Mouse (Mus musculus) hindbrain, embryonic 11.5 days (tissue): ENCODE data around the gene Dusp15. TPM values are rescaled to one million over a fixed set of nuclear protein-coding genes. Genes with fewer than 3 reads are reported as not detected.
A peak's percentile ranks its signal among the peaks of the same experiment; 100 is the strongest.

Source experiments
- ATAC-seq: fragments of 200-750 bp; cut with Nextera tagmentation; 2 replicates; pipeline ENCODE4 v1.8.0; 2017; ENCODE audit warnings: mild to moderate bottlenecking, moderate TSS enrichment, moderate library complexity; ENCODE audit not compliant: low FRiP score
- DNase-seq: peaks from one replicate; pipeline ENCODE4 v3.0.0-alpha.2; 2015; ENCODE audit warnings: low spot score
- H3K27ac ChIP-seq: fragments of 300-500 bp; sonication (generic); 2 replicates; pipeline ENCODE4 v1.5.1; 2014; ENCODE audit warnings: mild to moderate bottlenecking, low read depth, low read length
- H3K27me3 ChIP-seq: fragments of 300-500 bp; sonication (generic); 2 replicates; pipeline ENCODE4 v1.6.1; 2014; ENCODE audit warnings: mild to moderate bottlenecking, low read length, moderate library complexity, mixed read lengths; ENCODE audit not compliant: control insufficient read depth, insufficient read depth
- H3K36me3 ChIP-seq: fragments of 300-500 bp; sonication (generic); 2 replicates; pipeline ENCODE4 v1.6.1; 2014; ENCODE audit warnings: mild to moderate bottlenecking, low read length, moderate library complexity, mixed read lengths; ENCODE audit not compliant: control insufficient read depth, insufficient read depth
- H3K4me1 ChIP-seq: fragments of 300-500 bp; sonication (generic); replicated peaks from 2 replicates; pipeline ENCODE4 v1.6.1; 2014; ENCODE audit warnings: low read length, mixed read lengths; ENCODE audit not compliant: control insufficient read depth, insufficient read depth
- H3K4me2 ChIP-seq: fragments of 300-500 bp; sonication (generic); replicated peaks from 2 replicates; pipeline ENCODE4 v1.6.1; 2014; ENCODE audit warnings: mild to moderate bottlenecking, low read depth, low read length
- H3K4me3 ChIP-seq: fragments of 300-500 bp; sonication (generic); 2 replicates; pipeline ENCODE4 v1.5.1; 2014; ENCODE audit warnings: low read depth, low read length
- H3K9ac ChIP-seq: fragments of 300-500 bp; sonication (generic); 2 replicates; pipeline ENCODE4 v1.6.1; 2014; ENCODE audit warnings: low read depth, low read length
- H3K9me3 ChIP-seq: fragments of 300-500 bp; sonication (generic); 2 replicates; pipeline ENCODE4 v1.6.1; 2016; ENCODE audit warnings: low read length; ENCODE audit not compliant: control insufficient read depth
- WGBS: fragments of 180-500 bp; shearing (Covaris S2); extraction: QIAGEN DNeasy Blood & Tissue Kit; methylation state at CpG from one replicate; pipeline ENCODE4 v1.1.7; 2014; 5-methylcytosine and 5-hydroxymethylcytosine counted together
- polyA plus RNA-seq: library from polyadenylated mRNA; unstranded; fragments of >200 nt; fragmentation: Nextera tagmentation; extraction: Ambion mirVana; gene quantifications from 2 replicates; pipeline ENCODE4 v1.2.1, GENCODE M21; 2014

The Dusp15 gene
- polyA plus RNA-seq, 1 experiment from 2014 or later, result 2.3 TPM

GRCm38 (mm10) chr2:152951850-152952720, 587 bp upstream of the Dusp15 start:
- H3K36me3 ChIP-seq, result no peaks in the 10 kb centered on the region
- no peaks in the 10 kb centered on the region for H3K9me3 ChIP-seq
- 13% methylated on average over 13 of the region's 13 CpGs for WGBS
- DNase-seq (peak; percentile 63), ATAC-seq (peak; percentile 56)
- peak overlapping the region; percentile 67 for H3K4me3 ChIP-seq
- H3K9ac ChIP-seq, result peak overlapping the region; percentile 79
- H3K27me3 ChIP-seq, result peaks cover 13% of the 10 kb centered on the region
- H3K4me2 ChIP-seq, result peak overlapping the region; percentile 95
- peaks cover 6% of the 10 kb centered on the region; the same call in 1 of the 2 replicates for H3K4me1 ChIP-seq
- peak overlapping the region; percentile 53; the same call in 1 of the 2 replicates for H3K27ac ChIP-seq

- no peaks in the 10 kb centered on the region for H3K9me3 ChIP-seq
- peaks cover 6% of the 10 kb centered on the region; the same call in 1 of the 2 replicates for H3K4me1 ChIP-seq
- DNase-seq (no peak), ATAC-seq (peak; percentile 41)
- no peak overlapping the region for H3K9ac ChIP-seq
- H3K36me3 ChIP-seq, result no peaks in the 10 kb centered on the region
- H3K4me3 ChIP-seq, result peak overlapping the region; percentile 67
- no peak overlapping the region for H3K27ac ChIP-seq
- peak overlapping the region; percentile 95; the same call in 1 of the 2 replicates for H3K4me2 ChIP-seq
- H3K27me3 ChIP-seq, result peaks cover 13% of the 10 kb centered on the region
- WGBS, result 39% methylated on average over 11 of the region's 11 CpGs
These were observed 987 bp downstream of the Dusp15 start for GRCm38 (mm10) chr2:152950358-152951064.

GRCm38 (mm10) chr2:152948438-152949020, 3.0 kb downstream of the Dusp15 start:
- Histone ChIP-seq H3K9me3 (no peaks in the 10 kb centered on the region), H3K4me3 (no peak overlapping the region), H3K27me3 (peaks cover 27% of the 10 kb centered on the region), H3K4me2 (no peak overlapping the region), H3K4me1 (peaks cover 7% of the 10 kb centered on the region; the same call in 1 of the 2 replicates), H3K36me3 (no peaks in the 10 kb centered on the region), H3K27ac (no peak overlapping the region), H3K9ac (no peak overlapping the region)
- DNase-seq (no peak), ATAC-seq (no peak)
- WGBS, result 80% methylated on average over 5 of the region's 5 CpGs

GRCm38 (mm10) chr2:152947098-152947497, 4.4 kb downstream of the Dusp15 start:
- Histone ChIP-seq H3K4me3 (no peak overlapping the region), H3K9ac (no peak overlapping the region), H3K4me2 (no peak overlapping the region), H3K9me3 (no peaks in the 10 kb centered on the region), H3K4me1 (peaks cover 9% of the 10 kb centered on the region; the same call in 1 of the 2 replicates), H3K36me3 (no peaks in the 10 kb centered on the region), H3K27ac (no peak overlapping the region), H3K27me3 (peaks cover 41% of the 10 kb centered on the region)
- no peak for ATAC-seq
- no peak for DNase-seq
- 63% methylated on average over 7 of the region's 7 CpGs for WGBS

- no peak for DNase-seq
- ATAC-seq, result no peak
- H3K27me3 ChIP-seq, result peaks cover 38% of the 10 kb centered on the region
- no peak overlapping the region for H3K9ac ChIP-seq
- H3K4me1 ChIP-seq, result peaks cover 7% of the 10 kb centered on the region; the same call in 1 of the 2 replicates
- no peak overlapping the region for H3K4me3 ChIP-seq
- no peak overlapping the region for H3K4me2 ChIP-seq
- H3K27ac ChIP-seq, result no peak overlapping the region
- WGBS, result 55% methylated on average over 9 of the region's 9 CpGs
- H3K9me3 ChIP-seq, result no peaks in the 10 kb centered on the region
- no peaks in the 10 kb centered on the region for H3K36me3 ChIP-seq
These were observed 7.5 kb downstream of the Dusp15 start for GRCm38 (mm10) chr2:152944013-152944412.

GRCm38 (mm10) chr2:152943568-152943967, 7.9 kb downstream of the Dusp15 start:
- Histone ChIP-seq H3K27ac (no peak overlapping the region), H3K27me3 (peaks cover 38% of the 10 kb centered on the region), H3K9ac (no peak overlapping the region; the same call in 1 of the 2 replicates), H3K9me3 (no peaks in the 10 kb centered on the region), H3K36me3 (no peaks in the 10 kb centered on the region), H3K4me1 (peaks cover 7% of the 10 kb centered on the region; the same call in 1 of the 2 replicates), H3K4me3 (peak overlapping the region; percentile 41), H3K4me2 (peak overlapping the region; percentile 96)
- ATAC-seq, result no peak
- 7% methylated on average over 7 of the region's 8 CpGs for WGBS
- peak; percentile 41 for DNase-seq

- under 1% methylated on average over 55 of the region's 65 CpGs for WGBS
- H3K27me3 ChIP-seq, result peaks cover 38% of the 10 kb centered on the region
These were observed 8.5 kb downstream of the Dusp15 start for GRCm38 (mm10) chr2:152942898-152943515.

GRCm38 (mm10) chr2:152941776-152942175, 9.7 kb downstream of the Dusp15 start:
- H3K9me3 ChIP-seq, result no peaks in the 10 kb centered on the region
- no peak overlapping the region for H3K9ac ChIP-seq
- H3K27me3 ChIP-seq, result peaks cover 38% of the 10 kb centered on the region
- 32% methylated on average over 7 of the region's 7 CpGs for WGBS
- no peak overlapping the region for H3K27ac ChIP-seq
- H3K36me3 ChIP-seq, result no peaks in the 10 kb centered on the region
- no peak for DNase-seq
- no peak overlapping the region for H3K4me3 ChIP-seq
- no peak for ATAC-seq
- peaks cover 7% of the 10 kb centered on the region; the same call in 1 of the 2 replicates for H3K4me1 ChIP-seq
- no peak overlapping the region for H3K4me2 ChIP-seq

More at GRCm38 (mm10) chr2:152942898-152943515, 8.5 kb downstream of the Dusp15 start:
- Histone ChIP-seq H3K27ac (no peak overlapping the region), H3K4me3 (peak overlapping the region; percentile 41), H3K9ac (peak overlapping the region; percentile 47), H3K36me3 (no peaks in the 10 kb centered on the region), H3K4me1 (peaks cover 7% of the 10 kb centered on the region; the same call in 1 of the 2 replicates), H3K4me2 (peak overlapping the region; percentile 96), H3K9me3 (no peaks in the 10 kb centered on the region)
- ATAC-seq (0 out of 2 replicates have a peak, but pooled peaks have one; percentile 19), DNase-seq (peak; percentile 48)
